Mouse (Mus musculus) MEL (cell line): Measurements from ENCODE around the gene Syt16. TPM values are rescaled to one million over a fixed set of nuclear protein-coding genes. Genes with fewer than 3 reads are reported as not detected.

ENCODE experiments used
- DNase-seq: peaks from one replicate; pipeline ENCODE4 v3.0.0; 2011; ENCODE audit warnings: low read depth, low spot score
- H3K27ac ChIP-seq: 2 replicates; pipeline ENCODE4 v1.5.1; 2012; ENCODE audit warnings: low read depth, mild to moderate bottlenecking, control low read depth, low read length, moderate library complexity; ENCODE audit not compliant: control insufficient read depth
- H3K27me3 ChIP-seq, 2 experiments: fragments of 150-350 bp in 1 of 2; sonication (generic) in 1 of 2; 2 replicates each; pipeline ENCODE4 v1.6.1; 2012; ENCODE audit warnings: low read length in 2 of 2, mild to moderate bottlenecking in 2 of 2, improper control_type of control experiment in 1 of 2, moderate library complexity in 1 of 2; ENCODE audit not compliant: insufficient read depth in 2 of 2, control insufficient read depth in 1 of 2
- H3K36me3 ChIP-seq, 2 experiments: 2 replicates each; pipeline ENCODE4 v1.6.1; 2012 to 2014; ENCODE audit warnings: low read length in 2 of 2, improper control_type of control experiment in 1 of 2, inconsistent platforms in 1 of 2, mild to moderate bottlenecking in 1 of 2; ENCODE audit not compliant: insufficient read depth in 2 of 2, control insufficient read depth in 1 of 2
- H3K4me1 ChIP-seq, 2 experiments: fragments of 150-350 bp in 1 of 2; sonication (generic) in 1 of 2; 2 replicates each; pipeline ENCODE4 v1.6.1; 2012; ENCODE audit warnings: low read length in 2 of 2, improper control_type of control experiment in 1 of 2, mild to moderate bottlenecking in 1 of 2; ENCODE audit not compliant: insufficient read depth in 2 of 2, control insufficient read depth in 1 of 2
- H3K4me3 ChIP-seq, 2 experiments: fragments of 150-350 bp in 1 of 2; sonication (generic) in 1 of 2; 2 replicates each; pipeline ENCODE4 v1.5.1; 2012; ENCODE audit warnings: low read depth in 2 of 2, low read length in 2 of 2, mild to moderate bottlenecking in 2 of 2, moderate library complexity in 2 of 2, control low read depth in 1 of 2, improper control_type of control experiment in 1 of 2; ENCODE audit not compliant: control insufficient read depth in 1 of 2, insufficient read depth in 1 of 2
- H3K79me2 ChIP-seq: 2 replicates; pipeline ENCODE4 v1.6.1; 2012; ENCODE audit warnings: mild to moderate bottlenecking, low read length, moderate library complexity; ENCODE audit not compliant: control insufficient read depth, poor library complexity, insufficient read depth
- H3K9ac ChIP-seq: 2 replicates; pipeline ENCODE4 v1.6.1; 2012; ENCODE audit warnings: low read depth, mild to moderate bottlenecking, control low read depth, low read length, moderate library complexity; ENCODE audit not compliant: control insufficient read depth, poor library complexity, severe bottlenecking
- H3K9me3 ChIP-seq: fragments of 150-350 bp; sonication (generic); replicated peaks from 2 replicates; pipeline ENCODE4 v1.6.1; 2012; ENCODE audit warnings: mild to moderate bottlenecking, low read length, improper control_type of control experiment, moderate library complexity; ENCODE audit not compliant: insufficient read depth
- BHLHE40 ChIP-seq: IDR thresholded peaks from 2 replicates; pipeline ENCODE4 v1.6.1; 2012; ENCODE audit warnings: low read depth, mild to moderate bottlenecking, inconsistent platforms, low read length, improper control_type of control experiment, borderline replicate concordance
- CHD1 ChIP-seq: IDR thresholded peaks from 2 replicates; pipeline ENCODE4 v1.6.1; 2012; ENCODE audit warnings: low read depth, mild to moderate bottlenecking, inconsistent platforms, low read length, improper control_type of control experiment
- CHD2 ChIP-seq: IDR thresholded peaks from 2 replicates; pipeline ENCODE4 v1.6.1; 2011; ENCODE audit warnings: low read length, improper control_type of control experiment
- HCFC1 ChIP-seq: IDR thresholded peaks from 2 replicates; pipeline ENCODE4 v1.6.1; 2012; ENCODE audit warnings: low read depth, mild to moderate bottlenecking, inconsistent platforms, low read length, improper control_type of control experiment, moderate library complexity
- JUND ChIP-seq: IDR thresholded peaks from 2 replicates; pipeline ENCODE4 v1.6.1; 2011; ENCODE audit warnings: low read depth, mild to moderate bottlenecking, improper control_type of control experiment, low read length
- MAX ChIP-seq: IDR thresholded peaks from 2 replicates; pipeline ENCODE4 v1.6.1; 2011; ENCODE audit warnings: low read length, improper control_type of control experiment
- MYB ChIP-seq: IDR thresholded peaks from 2 replicates; pipeline ENCODE4 v1.6.1; 2011; ENCODE audit warnings: mild to moderate bottlenecking, low read depth, low read length, improper control_type of control experiment
- MYC ChIP-seq: IDR thresholded peaks from 2 replicates; pipeline ENCODE4 v1.6.1; 2011; ENCODE audit warnings: low read depth, mild to moderate bottlenecking, low read length, improper control_type of control experiment, moderate library complexity
- NELFE ChIP-seq: IDR thresholded peaks from 2 replicates; pipeline ENCODE4 v1.6.1; 2011; ENCODE audit warnings: low read depth, low read length, improper control_type of control experiment
- NRF1 ChIP-seq: IDR thresholded peaks from 2 replicates; pipeline ENCODE4 v1.6.1; 2014; ENCODE audit warnings: low read depth, mild to moderate bottlenecking, inconsistent platforms, low read length, improper control_type of control experiment, moderate library complexity; ENCODE audit not compliant: poor library complexity, insufficient read depth, severe bottlenecking
- POLR2A ChIP-seq, 2 experiments: IDR thresholded peaks; 2 replicates each; pipeline ENCODE4 v1.6.1; 2011 to 2012; ENCODE audit warnings: low read length in 2 of 2, mild to moderate bottlenecking in 2 of 2, control low read depth in 1 of 2, improper control_type of control experiment in 1 of 2, low read depth in 1 of 2, moderate library complexity in 1 of 2; ENCODE audit not compliant: control insufficient read depth in 1 of 2, insufficient read depth in 1 of 2, poor library complexity in 1 of 2
- POLR2AphosphoS2 ChIP-seq: IDR thresholded peaks from 2 replicates; pipeline ENCODE4 v1.6.1; 2011; ENCODE audit warnings: low read length, improper control_type of control experiment
- SIN3A ChIP-seq: IDR thresholded peaks from 2 replicates; pipeline ENCODE4 v1.6.1; 2012; ENCODE audit warnings: low read length, improper control_type of control experiment, inconsistent platforms
- TBP ChIP-seq: IDR thresholded peaks from 2 replicates; pipeline ENCODE4 v1.8.0; 2011; ENCODE audit warnings: low read depth, low read length, improper control_type of control experiment
- USF1 ChIP-seq: IDR thresholded peaks from 2 replicates; pipeline ENCODE4 v1.6.1; 2014; ENCODE audit warnings: low read depth, mild to moderate bottlenecking, inconsistent platforms, low read length, improper control_type of control experiment, moderate library complexity
- USF2 ChIP-seq, 2 experiments: IDR thresholded peaks; 2 replicates each; pipeline ENCODE4 v1.6.1; 2011 to 2012; ENCODE audit warnings: improper control_type of control experiment in 2 of 2, low read length in 2 of 2, borderline replicate concordance in 1 of 2, inconsistent platforms in 1 of 2, low read depth in 1 of 2, mild to moderate bottlenecking in 1 of 2; ENCODE audit not compliant: insufficient read depth in 1 of 2
- ZC3H11A ChIP-seq: IDR thresholded peaks from 2 replicates; pipeline ENCODE4 v1.6.1; 2012; ENCODE audit warnings: low read depth, mild to moderate bottlenecking, inconsistent platforms, low read length, improper control_type of control experiment
- ZMIZ1 ChIP-seq: IDR thresholded peaks from 2 replicates; pipeline ENCODE4 v1.6.1; 2012; ENCODE audit warnings: low read depth, mild to moderate bottlenecking, inconsistent platforms, low read length, improper control_type of control experiment, moderate library complexity
- ZNF384 ChIP-seq: IDR thresholded peaks from 2 replicates; pipeline ENCODE4 v1.6.1; 2012; ENCODE audit warnings: low read depth, mild to moderate bottlenecking, inconsistent platforms, low read length, improper control_type of control experiment
- polyA plus RNA-seq, 2 experiments: library from polyadenylated mRNA; stranded (reverse) in 1 of 2; unstranded in 1 of 2; fragments of >175 nt in 1 of 2; fragments of >200 nt in 1 of 2; gene quantifications; 2 replicates each; pipeline versions ENCODE4 v1.2.1 to v1.2.4; 2012; ENCODE audit warnings: low replicate concordance in 2 of 2, low read depth in 1 of 2; ENCODE audit not compliant: insufficient read length in 2 of 2, insufficient read depth in 1 of 2, missing spikeins in 1 of 2
- total RNA-seq: library from RNA; depleted of rRNA; stranded (reverse); fragments of 300-350 nt; gene quantifications from 2 replicates; pipeline ENCODE4 v1.2.3, GENCODE M21; 2012

The Syt16 gene
- total and polyA plus RNA-seq, 3 experiments, result 0.07 TPM; not detected in 2

DNA sequence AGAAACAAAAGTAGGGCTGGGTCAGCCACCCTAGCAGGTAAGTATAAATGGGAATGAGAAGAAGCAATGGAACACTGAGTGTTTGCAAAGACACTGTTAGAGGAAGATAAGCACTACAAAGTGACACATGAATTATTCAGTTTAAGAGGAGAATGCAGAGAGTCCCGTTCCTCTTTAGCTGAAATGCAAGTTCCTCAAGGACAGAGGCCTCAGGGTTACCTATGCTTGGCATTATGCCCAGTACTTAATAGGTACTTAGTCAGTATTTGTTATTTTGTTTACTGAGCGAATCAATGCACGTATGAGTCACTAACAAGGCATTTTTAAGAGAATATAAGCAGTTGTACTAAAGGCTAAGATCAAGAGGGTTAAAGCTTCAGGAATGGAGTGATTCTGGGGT is 163.3 kb downstream of the Syt16 start:
- H3K27me3 ChIP-seq, result no peaks in the 10 kb centered on the region
- no peak overlapping the region for H3K9ac ChIP-seq
- H3K4me1 ChIP-seq, result no peaks in the 10 kb centered on the region
- no peaks in the 10 kb centered on the region for H3K79me2 ChIP-seq
- no peak for DNase-seq
- no peak overlapping the region for H3K27ac ChIP-seq
- no peak overlapping the region for H3K4me3 ChIP-seq
- TF ChIP-seq POLR2AphosphoS2, result no peak
- TF ChIP-seq MYB, result no peak
- no peak for TF ChIP-seq CHD2
- TF ChIP-seq HCFC1, result no peak
- TF ChIP-seq SIN3A, result no peak
- no peak for TF ChIP-seq ZMIZ1
- no peak for TF ChIP-seq ZC3H11A
- no peak for TF ChIP-seq MAX
- no peak for TF ChIP-seq ZNF384
- TF ChIP-seq USF1, result no peak
- TF ChIP-seq NELFE, result no peak
- no peak for TF ChIP-seq POLR2A (IDR thresholded peaks at IDR 0.05; ENCODE audit: control insufficient read depth in 1 of 2, insufficient read depth in 1 of 2, low read depth in 1 of 2, low read length in 2 of 2, poor library complexity in 1 of 2)
- TF ChIP-seq BHLHE40, result no peak
- TF ChIP-seq USF2 (IDR thresholded peaks at IDR 0.05; ENCODE audit: borderline replicate concordance in 1 of 2, insufficient read depth in 1 of 2, low read depth in 1 of 2, low read length in 2 of 2), result no peak
- no peak for TF ChIP-seq MYC
- TF ChIP-seq NRF1, result no peak
- no peak for TF ChIP-seq CHD1
- TF ChIP-seq TBP, result no peak
- H3K36me3 ChIP-seq, result no peaks in the 10 kb centered on the region
- no peaks in the 10 kb centered on the region for H3K9me3 ChIP-seq

DNA sequence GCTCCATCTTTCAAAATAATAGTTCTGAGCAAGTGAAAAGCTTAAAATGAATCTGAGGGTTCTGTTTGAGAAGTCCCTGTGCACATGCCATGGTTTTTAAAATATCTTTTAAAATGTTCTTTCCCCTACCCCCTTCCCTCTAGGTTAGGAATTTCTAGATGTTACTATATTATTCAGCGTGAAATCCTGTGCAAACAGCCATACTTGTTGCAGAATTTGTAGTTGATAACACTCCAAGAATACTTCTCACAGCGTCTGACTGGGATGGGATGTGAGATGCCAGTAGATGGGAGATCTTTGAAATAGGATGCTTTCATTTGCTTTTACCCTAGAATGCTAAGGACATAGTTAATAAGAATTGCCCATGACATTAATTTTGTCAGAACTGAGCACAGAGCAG is 165.6 kb downstream of the Syt16 start:
- Histone ChIP-seq H3K79me2 (no peaks in the 10 kb centered on the region), H3K27me3 (no peaks in the 10 kb centered on the region), H3K9me3 (no peaks in the 10 kb centered on the region), H3K4me3 (no peak overlapping the region), H3K4me1 (no peaks in the 10 kb centered on the region), H3K36me3 (no peaks in the 10 kb centered on the region), H3K9ac (no peak overlapping the region), H3K27ac (no peak overlapping the region)
- DNase-seq, result no peak
- TF ChIP-seq SIN3A, result no peak
- no peak for TF ChIP-seq NRF1
- no peak for TF ChIP-seq POLR2A (IDR thresholded peaks at IDR 0.05; ENCODE audit: control insufficient read depth in 1 of 2, insufficient read depth in 1 of 2, low read depth in 1 of 2, low read length in 2 of 2, poor library complexity in 1 of 2)
- no peak for TF ChIP-seq JUND
